Mouse (Mus musculus) cerebellum, adult 2 months (tissue): ENCODE measurements around the gene Tns4.

Experiments used
- CTCF ChIP-seq: fragments of 200-500 bp; IDR thresholded peaks from 2 replicates; pipeline ENCODE4 v1.5.1; 2011; ENCODE audit warnings: low read depth, mild to moderate bottlenecking, control low read depth, low read length, moderate library complexity, borderline replicate concordance; ENCODE audit not compliant: insufficient read depth
- POLR2A ChIP-seq: fragments of 200-500 bp; IDR thresholded peaks from 2 replicates; pipeline ENCODE4 v1.6.1; 2011; ENCODE audit warnings: low read length, control low read depth, borderline replicate concordance; ENCODE audit not compliant: insufficient read depth

DNA sequence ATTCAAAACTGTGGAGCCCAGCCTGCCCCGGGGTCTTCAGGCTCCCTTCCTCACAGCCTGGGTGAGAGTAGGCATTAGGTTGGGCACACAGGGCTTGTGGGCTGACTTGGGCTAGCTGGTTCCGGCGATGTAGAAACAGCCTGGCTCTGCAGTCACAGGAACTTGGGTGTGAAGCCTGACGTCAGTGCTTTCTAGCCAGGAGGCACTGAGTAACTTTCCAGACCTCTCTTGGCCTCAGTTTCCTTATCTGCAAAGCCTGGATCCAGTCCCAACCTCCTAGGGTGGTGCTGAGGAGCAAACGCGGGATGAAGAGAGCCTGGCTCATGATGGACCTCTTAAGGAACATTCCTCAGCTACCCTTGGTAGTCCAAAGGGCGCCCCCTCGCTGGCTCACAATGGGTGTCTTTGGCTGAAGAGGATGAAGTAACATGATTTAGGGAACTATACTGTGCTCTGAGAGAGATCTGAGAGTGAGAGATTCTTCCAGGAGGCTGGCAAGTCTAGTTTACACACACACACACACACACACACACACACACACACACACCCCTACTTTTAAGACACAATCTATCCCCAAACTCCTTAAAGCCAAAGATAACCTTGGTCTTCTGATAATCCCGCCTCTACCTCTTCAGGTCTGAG, 8.1 kb downstream of the Tns4 start:
- TF ChIP-seq CTCF (no peak), POLR2A (no peak)
